Mouse (Mus musculus) splenic B cell, adult 2 months (primary cell): ENCODE measurements around the gene Mapk14.
"Not testable (repeated sequence)": the region's sequence is repeated elsewhere in the genome, so short reads cannot be mapped to it uniquely, and the experiment has no call there.

Source experiments
- DNase-seq: peaks from one replicate; pipeline ENCODE4 v3.0.0-alpha.2; 2011; ENCODE audit warnings: low read depth, low spot score
- H3K27me3 ChIP-seq: 2 replicates; pipeline ENCODE4 v1.6.1; 2012; ENCODE audit warnings: mild to moderate bottlenecking, low read length, moderate library complexity, mixed read lengths; ENCODE audit not compliant: control insufficient read depth, poor library complexity, insufficient read depth, severe bottlenecking
- H3K36me3 ChIP-seq: 2 replicates; pipeline ENCODE4 v1.6.1; 2012; ENCODE audit warnings: mild to moderate bottlenecking, low read length, moderate library complexity, mixed read lengths; ENCODE audit not compliant: control insufficient read depth, poor library complexity, insufficient read depth, severe bottlenecking

Gene Mapk14

GRCm38 (mm10) chr17:28774303-28774702 is 83.2 kb downstream of the Mapk14 start:
- DNase-seq: peak; percentile 17
- H3K27me3 ChIP-seq, H3K36me3 ChIP-seq: not testable (repeated sequence)

GRCm38 (mm10) chr17:28775161-28775560 is 84.0 kb downstream of the Mapk14 start:
- no peak for DNase-seq
- no peaks in the 10 kb centered on the region for H3K36me3 ChIP-seq
- H3K27me3 ChIP-seq: no peaks in the 10 kb centered on the region

GRCm38 (mm10) chr17:28776817-28777216 is 85.7 kb downstream of the Mapk14 start:
- Histone ChIP-seq H3K36me3 (no peaks in the 10 kb centered on the region), H3K27me3 (no peaks in the 10 kb centered on the region)
- DNase-seq: no peak

- Histone ChIP-seq H3K36me3 (no peaks in the 10 kb centered on the region), H3K27me3 (no peaks in the 10 kb centered on the region)
- DNase-seq: no peak
These were observed 86.3 kb downstream of the Mapk14 start for GRCm38 (mm10) chr17:28777231-28778005.

- DNase-seq: no peak
- Histone ChIP-seq H3K36me3 (no peaks in the 10 kb centered on the region), H3K27me3 (no peaks in the 10 kb centered on the region)
These were observed 88.6 kb downstream of the Mapk14 start for GRCm38 (mm10) chr17:28779735-28780134.

GRCm38 (mm10) chr17:28780836-28781235 is 89.7 kb downstream of the Mapk14 start:
- no peaks in the 10 kb centered on the region for H3K27me3 ChIP-seq
- DNase-seq: no peak
- no peaks in the 10 kb centered on the region for H3K36me3 ChIP-seq

GRCm38 (mm10) chr17:28781290-28782045 is 90.3 kb downstream of the Mapk14 start:
- H3K27me3 ChIP-seq: no peaks in the 10 kb centered on the region
- no peak for DNase-seq
- no peaks in the 10 kb centered on the region for H3K36me3 ChIP-seq

GRCm38 (mm10) chr17:28785036-28785435 is 93.9 kb downstream of the Mapk14 start:
- H3K36me3 ChIP-seq: no peaks in the 10 kb centered on the region
- no peak for DNase-seq
- H3K27me3 ChIP-seq: no peaks in the 10 kb centered on the region

GRCm38 (mm10) chr17:28787507-28787906 is 96.4 kb downstream of the Mapk14 start:
- H3K27me3 ChIP-seq: no peaks in the 10 kb centered on the region
- no peak for DNase-seq
- no peaks in the 10 kb centered on the region for H3K36me3 ChIP-seq

GRCm38 (mm10) chr17:28797031-28797430 is 105.9 kb downstream of the Mapk14 start:
- Histone ChIP-seq H3K27me3 (no peaks in the 10 kb centered on the region), H3K36me3 (no peaks in the 10 kb centered on the region)
- no peak for DNase-seq
